Mouse (Mus musculus): ENCODE results near the gene Pbx2. TPM values are rescaled to one million over a fixed set of nuclear protein-coding genes. Genes with fewer than 3 reads are reported as not detected.

Pbx2 gene
- total and polyA plus RNA-seq, 2 experiments from 2014 or later: 5.9 to 75.2 TPM

GRCm38 (mm10) chr17:34587423-34587811 lies 3.6 kb upstream of the Pbx2 start:
- no peak for TF ChIP-seq CTCF (IDR thresholded peaks at IDR 0.05; ENCODE audit: low read depth)
- Histone ChIP-seq H3K27me3 (ENCODE audit: insufficient read depth, low read length) (no peaks in the 10 kb centered on the region), H3K27ac (ENCODE audit: low read depth, low read length) (peak overlapping the region; percentile 99), H3K9me3 (ENCODE audit: low read length) (no peaks in the 10 kb centered on the region), H3K36me3 (ENCODE audit: insufficient read depth) (no peaks in the 10 kb centered on the region), H3K4me1 (ENCODE audit: insufficient read depth) (peaks cover 25% of the 10 kb centered on the region), H3K9ac (peak overlapping the region; percentile 87), H3K4me2 (ENCODE audit: low read depth) (peak overlapping the region; percentile 98), H3K4me3 (ENCODE audit: low read depth, low read length) (peak overlapping the region; percentile 69)
- 5% methylated on average over 50 of the region's 50 CpGs for WGBS
- ATAC-seq (peak; percentile 86), DNase-seq (peak; percentile 98)

- H3K9ac ChIP-seq: peak overlapping the region; percentile 87
- no peaks in the 10 kb centered on the region for H3K36me3 ChIP-seq (ENCODE audit: insufficient read depth)
- H3K27ac ChIP-seq (ENCODE audit: low read depth, low read length): peak overlapping the region; percentile 99
- DNase-seq: no peak
- TF ChIP-seq CTCF (IDR thresholded peaks at IDR 0.05; ENCODE audit: low read depth): no peak
- no peaks in the 10 kb centered on the region for H3K9me3 ChIP-seq (ENCODE audit: low read length)
- H3K4me2 ChIP-seq (ENCODE audit: low read depth): peak overlapping the region; percentile 98
- no peak for ATAC-seq
- WGBS: 4% methylated on average over 19 of the region's 19 CpGs
- peak overlapping the region; percentile 69 for H3K4me3 ChIP-seq (ENCODE audit: low read depth, low read length)
- H3K27me3 ChIP-seq (ENCODE audit: insufficient read depth, low read length): no peaks in the 10 kb centered on the region
- H3K4me1 ChIP-seq (ENCODE audit: insufficient read depth): peaks cover 25% of the 10 kb centered on the region
These were observed 3.3 kb upstream of the Pbx2 start for GRCm38 (mm10) chr17:34587814-34588213.

GRCm38 (mm10) chr17:34588767-34589166 lies 2.3 kb upstream of the Pbx2 start:
- Histone ChIP-seq H3K36me3 (ENCODE audit: insufficient read depth) (no peaks in the 10 kb centered on the region), H3K9ac (no peak overlapping the region), H3K27me3 (ENCODE audit: insufficient read depth, low read length) (no peaks in the 10 kb centered on the region), H3K27ac (ENCODE audit: low read depth, low read length) (no peak overlapping the region), H3K4me1 (ENCODE audit: insufficient read depth) (peaks cover 25% of the 10 kb centered on the region), H3K4me2 (ENCODE audit: low read depth) (no peak overlapping the region), H3K9me3 (ENCODE audit: low read length) (no peaks in the 10 kb centered on the region), H3K4me3 (ENCODE audit: low read depth, low read length) (no peak overlapping the region)
- DNase-seq: no peak
- no peak for ATAC-seq
- 62% methylated on average over 3 of the region's 3 CpGs for WGBS
- no peak for TF ChIP-seq CTCF (IDR thresholded peaks at IDR 0.05; ENCODE audit: low read depth)

GRCm38 (mm10) chr17:34589206-34589605 lies 1.9 kb upstream of the Pbx2 start:
- Histone ChIP-seq H3K4me2 (ENCODE audit: low read depth) (no peak overlapping the region), H3K9ac (no peak overlapping the region), H3K4me1 (ENCODE audit: insufficient read depth) (peaks cover 25% of the 10 kb centered on the region), H3K27me3 (ENCODE audit: insufficient read depth, low read length) (no peaks in the 10 kb centered on the region), H3K36me3 (ENCODE audit: insufficient read depth) (no peaks in the 10 kb centered on the region), H3K9me3 (ENCODE audit: low read length) (no peaks in the 10 kb centered on the region), H3K4me3 (ENCODE audit: low read depth, low read length) (no peak overlapping the region), H3K27ac (ENCODE audit: low read depth, low read length) (no peak overlapping the region)
- 58% methylated on average over 7 of the region's 7 CpGs for WGBS
- no peak for DNase-seq
- TF ChIP-seq CTCF (IDR thresholded peaks at IDR 0.05; ENCODE audit: low read depth): no peak
- ATAC-seq: no peak

GRCm38 (mm10) chr17:34589681-34590101 lies 1.4 kb upstream of the Pbx2 start, which contains the start of gene Gpsm3:
Gene Gpsm3, plus strand, starts transcription at chr17:34589806.
- Histone ChIP-seq H3K27me3 (ENCODE audit: insufficient read depth, low read length) (no peaks in the 10 kb centered on the region), H3K9me3 (ENCODE audit: low read length) (no peaks in the 10 kb centered on the region), H3K4me2 (ENCODE audit: low read depth) (no peak within 1 kb of the TSS), H3K4me1 (ENCODE audit: insufficient read depth) (peaks cover 25% of the 10 kb centered on the region), H3K9ac (no peak within 1 kb of the TSS), H3K36me3 (ENCODE audit: insufficient read depth) (peaks cover 3% of the 10 kb centered on the region; the same call in 1 of the 2 replicates), H3K4me3 (ENCODE audit: low read depth, low read length) (no peak within 1 kb of the TSS), H3K27ac (ENCODE audit: low read depth, low read length) (no peak within 1 kb of the TSS)
- no peak for TF ChIP-seq CTCF (IDR thresholded peaks at IDR 0.05; ENCODE audit: low read depth)
- DNase-seq: no peak
- 36% methylated on average over 7 of the region's 7 CpGs for WGBS
- ATAC-seq: no peak

GRCm38 (mm10) chr17:34590154-34590987 lies 695 bp upstream of the Pbx2 start:
- no peaks in the 10 kb centered on the region for H3K27me3 ChIP-seq (ENCODE audit: insufficient read depth, low read length)
- H3K9me3 ChIP-seq (ENCODE audit: low read length): no peaks in the 10 kb centered on the region
- H3K4me2 ChIP-seq (ENCODE audit: low read depth): no peak overlapping the region; the same call in 1 of the 2 replicates
- H3K36me3 ChIP-seq (ENCODE audit: insufficient read depth): peaks cover 10% of the 10 kb centered on the region
- no peak overlapping the region for H3K9ac ChIP-seq
- H3K27ac ChIP-seq (ENCODE audit: low read depth, low read length): no peak overlapping the region
- DNase-seq (no peak), ATAC-seq (no peak)
- 78% methylated on average over 15 of the region's 15 CpGs for WGBS
- peaks cover 25% of the 10 kb centered on the region for H3K4me1 ChIP-seq (ENCODE audit: insufficient read depth)
- H3K4me3 ChIP-seq (ENCODE audit: low read depth, low read length): no peak overlapping the region
- no peak for TF ChIP-seq CTCF (IDR thresholded peaks at IDR 0.05; ENCODE audit: low read depth)

- Histone ChIP-seq H3K27ac (ENCODE audit: low read depth, low read length) (peak overlapping the region; percentile 97), H3K9me3 (ENCODE audit: low read length) (no peaks in the 10 kb centered on the region), H3K36me3 (ENCODE audit: insufficient read depth) (peaks cover 17% of the 10 kb centered on the region), H3K27me3 (ENCODE audit: insufficient read depth, low read length) (no peaks in the 10 kb centered on the region), H3K9ac (peak overlapping the region; percentile 94), H3K4me1 (ENCODE audit: insufficient read depth) (peaks cover 16% of the 10 kb centered on the region), H3K4me3 (ENCODE audit: low read depth, low read length) (peak overlapping the region; percentile 89), H3K4me2 (ENCODE audit: low read depth) (peak overlapping the region; percentile 93)
- ATAC-seq (peak; percentile 35), DNase-seq (peak; percentile 91)
- under 1% methylated on average over 26 of the region's 35 CpGs for WGBS
- no peak for TF ChIP-seq CTCF (IDR thresholded peaks at IDR 0.05; ENCODE audit: low read depth)
These were observed 919 bp downstream of the Pbx2 start for GRCm38 (mm10) chr17:34591994-34592375.
